Mouse (Mus musculus) layer of hippocampus, adult 9-10 months (tissue): ENCODE measurements around the gene Krt33a.

Experiments used
- DNase-seq: peaks from one replicate; pipeline ENCODE4 v3.0.0; 2022; ENCODE audit warnings: low spot score

Gene Krt33a

DNA sequence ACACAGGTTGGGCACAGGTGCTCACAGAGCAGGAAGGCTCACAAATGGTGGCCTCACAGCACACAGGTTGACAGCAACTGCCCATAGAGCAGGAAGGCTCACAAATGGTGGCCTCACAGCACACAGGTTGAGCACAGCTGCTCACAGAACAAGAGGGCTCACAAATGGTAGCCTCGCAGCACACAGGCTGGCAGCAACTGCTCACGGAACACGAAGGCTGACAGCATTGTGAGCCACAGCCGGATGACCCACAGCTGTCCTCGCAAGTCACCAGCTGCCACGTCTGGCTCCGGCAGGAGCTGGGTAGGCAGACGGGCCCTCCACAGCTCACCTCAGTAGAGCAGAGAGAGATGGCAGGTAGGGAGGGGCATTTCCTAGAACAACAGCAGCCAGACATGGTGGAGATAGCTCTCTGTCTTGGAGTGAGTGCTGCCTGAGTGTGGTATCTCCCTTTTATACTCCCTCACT, 29.8 kb downstream of the Krt33a start, which contains the start of gene Krtap16-1:
Gene Krtap16-1 (minus strand): TSS at position 418 of the 468 bp plus-strand sequence.
- no peak for DNase-seq

DNA sequence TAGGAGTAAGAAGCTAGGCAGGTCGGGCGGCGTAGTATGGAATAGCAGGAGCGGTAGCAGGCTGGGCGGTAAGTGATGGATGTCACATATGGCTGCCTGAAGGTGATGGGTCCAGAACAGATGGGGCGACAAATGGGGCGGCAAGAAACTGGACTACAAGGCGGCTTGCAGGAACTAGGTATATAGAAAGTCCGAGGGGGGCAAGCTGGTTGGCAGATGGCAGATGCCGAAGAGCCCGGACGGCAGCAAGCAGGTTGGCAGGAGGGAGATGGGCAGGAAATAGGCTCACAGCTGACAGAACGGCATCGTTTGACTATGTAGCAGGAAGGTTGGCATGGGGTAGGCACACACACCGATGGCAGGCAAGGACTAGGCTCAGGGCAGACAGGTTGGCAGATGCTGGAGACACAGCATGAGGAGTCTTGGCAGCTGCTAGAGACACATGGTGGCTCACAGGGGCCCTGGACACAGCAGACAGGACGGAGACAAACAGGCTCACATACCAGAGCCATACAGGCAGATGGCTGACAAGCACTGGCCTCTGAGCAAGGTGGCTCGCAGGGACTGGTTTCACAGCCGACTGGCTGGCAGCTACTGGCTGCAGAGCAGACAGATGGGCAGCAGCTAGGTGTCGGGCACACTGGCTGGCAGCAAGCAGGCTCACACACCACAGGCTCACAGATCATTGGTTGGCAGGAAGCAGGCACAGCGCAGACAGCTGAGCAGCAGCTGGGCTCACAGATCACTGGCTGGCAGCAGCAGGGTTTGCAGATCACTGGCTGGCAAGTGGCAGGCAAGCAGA, 30.5 kb downstream of the Krt33a start:
- peak; percentile 17 for DNase-seq

DNA sequence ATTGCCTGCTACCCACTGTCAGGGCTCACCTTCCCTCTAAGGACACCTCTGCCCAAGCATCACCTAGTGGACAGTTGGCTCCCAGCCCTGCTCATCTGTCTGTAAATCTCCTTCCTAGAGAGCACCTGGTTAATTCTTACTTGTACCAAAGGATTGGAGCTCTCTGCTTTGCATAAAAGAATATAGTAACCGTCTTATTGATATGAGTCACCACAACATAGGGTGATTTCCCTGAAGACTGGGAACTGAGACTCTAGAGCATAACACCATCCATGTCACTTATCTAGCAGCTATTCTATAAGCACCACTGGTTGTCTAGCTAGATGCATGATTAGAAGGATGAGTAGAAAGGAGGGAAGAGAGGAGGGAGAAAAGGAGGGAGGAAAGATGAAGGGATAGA, 32.6 kb downstream of the Krt33a start:
- no peak for DNase-seq

DNA sequence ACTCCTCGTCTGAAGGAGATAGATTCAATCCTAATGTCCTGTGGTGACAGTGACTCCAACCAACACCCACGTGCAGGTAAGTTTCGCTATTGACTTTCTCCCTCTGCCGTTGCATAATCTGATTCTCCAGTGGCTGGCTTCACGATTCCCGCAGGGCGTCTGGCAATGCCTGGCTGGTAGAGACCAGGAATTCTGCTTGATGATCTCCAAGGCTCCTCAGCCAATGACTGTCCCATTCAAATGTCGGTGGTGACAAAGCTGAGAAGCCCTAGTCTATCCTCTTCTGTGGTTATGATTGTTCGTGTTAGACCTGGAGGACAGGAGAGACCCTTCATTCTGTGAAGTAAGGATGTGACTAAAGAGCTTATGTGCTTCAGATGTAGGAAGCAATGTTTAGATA, 33.3 kb downstream of the Krt33a start:
- DNase-seq = no peak

DNA sequence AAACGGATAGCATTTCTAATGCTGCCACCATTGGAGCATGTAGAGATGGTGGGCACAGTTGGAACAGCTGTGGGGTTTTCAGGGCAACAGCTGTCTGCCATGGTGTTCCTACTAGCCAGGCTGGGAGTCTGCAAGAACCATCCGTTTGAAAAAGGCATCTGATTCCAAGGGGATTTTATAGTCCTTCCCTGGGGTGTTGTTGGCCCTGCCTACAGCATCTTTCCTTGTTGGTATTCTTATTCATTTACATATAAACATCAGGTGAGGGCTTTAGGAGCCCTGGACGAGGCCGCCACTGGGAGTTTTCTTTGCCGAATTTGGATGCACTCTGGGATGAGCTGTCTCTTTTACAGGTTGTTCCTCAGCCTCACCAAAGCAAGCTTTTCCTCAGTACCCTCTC, 37.1 kb downstream of the Krt33a start, which contains the start of gene Krtap29-1:
Gene Krtap29-1 (minus strand): TSS at position 101 of the 400 bp plus-strand sequence.
- no peak for DNase-seq

DNA sequence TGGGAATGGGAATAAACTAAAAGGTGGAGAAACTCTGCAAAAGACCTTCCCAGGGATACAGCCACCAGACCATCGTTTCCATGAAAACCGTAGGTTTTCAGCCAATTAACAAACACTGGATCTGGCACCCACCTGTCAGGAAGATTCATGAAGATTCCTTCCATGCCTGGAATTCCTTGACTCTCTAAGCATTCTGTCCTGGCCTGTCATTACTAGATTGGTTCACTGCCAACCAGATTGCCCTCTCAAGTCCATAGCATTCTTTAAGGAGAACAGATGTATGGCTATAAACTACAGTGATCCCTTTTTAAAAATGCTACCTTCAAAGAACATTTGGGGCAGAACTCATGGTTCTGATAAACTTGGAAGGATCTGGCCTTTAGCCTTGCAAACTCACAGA, 50.1 kb downstream of the Krt33a start:
- no peak for DNase-seq

DNA sequence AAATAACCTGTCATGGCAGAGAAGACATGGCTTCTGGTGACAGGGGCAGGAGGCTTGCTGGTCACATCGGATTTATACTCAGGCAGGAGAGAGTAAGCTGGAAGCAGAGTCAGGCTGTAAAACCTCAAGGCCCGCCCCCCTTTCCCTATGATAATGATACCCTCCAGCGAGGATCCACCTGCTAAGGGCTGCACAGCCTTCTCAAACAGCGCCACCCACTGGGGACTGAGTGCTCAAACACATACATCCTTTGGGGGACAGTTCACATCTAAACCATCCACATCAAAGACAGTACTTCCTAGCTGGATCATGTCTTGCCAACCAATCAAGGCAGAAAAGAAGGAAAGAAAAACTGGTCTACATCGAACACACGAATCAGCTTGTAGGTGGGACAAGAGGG, 51.8 kb downstream of the Krt33a start:
- no peak for DNase-seq
